In the genomic region with DNA sequence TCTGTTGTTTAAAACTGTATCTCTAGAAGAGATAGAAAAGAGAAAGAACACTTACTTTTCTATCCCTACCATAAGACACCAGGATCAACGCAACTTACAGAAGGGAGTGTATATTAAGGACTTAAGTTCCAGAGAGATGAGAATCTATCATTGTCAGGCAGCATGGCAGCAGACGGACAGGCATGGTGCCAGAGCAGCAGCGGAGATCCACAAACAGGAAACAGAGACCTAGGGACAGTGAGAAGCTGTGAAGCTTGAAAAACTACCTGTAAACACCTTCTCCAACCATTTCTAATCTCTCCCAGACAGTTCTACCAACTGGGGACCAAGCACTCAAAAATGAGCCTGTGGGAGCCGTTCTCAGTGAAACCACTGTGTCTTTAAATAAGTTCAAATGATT, we compare ENCODE assay signal across 27 mouse cellular contexts. TPM values are rescaled to one million over a fixed set of nuclear protein-coding genes. Genes with fewer than 3 reads are reported as not detected.
DNase-seq lines count a peak whose midpoint lies in the region; ATAC-seq and TF ChIP-seq lines count a peak whose summit lies in the region.
"Had no signal": no experiment of that assay in that cellular context is flagged by ENCODE, and none has a peak within 500 bp of the region (broad histone marks: within the 10 kb centered on the region; RNA-seq: fewer than 3 reads in every experiment).

No protein-coding gene starts in this region.

- ATAC-seq in megakaryocyte progenitor cell, adult 5-6 weeks (replicated peaks; ENCODE audit: poor library complexity), result 0 out of 2 replicates have a peak, but pooled peaks have one; percentile 9
- no peak for ATAC-seq in heart, embryonic 12.5 days (ENCODE audit: insufficient number of reproducible peaks, low FRiP score)
- ATAC-seq: forebrain, embryonic 13.5 days; intestine, postnatal 0 days had no signal

- H3K9ac ChIP-seq in heart, embryonic 12.5 days, result no peak overlapping the region
- H3K9ac ChIP-seq: forebrain, embryonic 13.5 days; hindbrain, embryonic 13.5 days; kidney, embryonic 15.5 days; liver, embryonic 14.5 days; neural tube, embryonic 15.5 days had no signal

- no peaks in the 10 kb centered on the region for H3K27me3 ChIP-seq in heart, embryonic 12.5 days (replicated peaks)
- no peaks in the 10 kb centered on the region for H3K27me3 ChIP-seq in kidney, adult 2 months (replicated peaks; ENCODE audit: control insufficient read depth, insufficient read depth, low read length)
- H3K27me3 ChIP-seq: forebrain, embryonic 13.5 days; hindbrain, embryonic 13.5 days; kidney, embryonic 15.5 days; neural tube, embryonic 15.5 days had no signal

- H3K9me3 ChIP-seq in heart, embryonic 12.5 days (replicated peaks), result 0 out of 2 replicates have a peak, but pooled peaks cover 5% of the 10 kb centered on the region
- H3K9me3 ChIP-seq: forebrain, embryonic 13.5 days; heart, embryonic 10.5 days; hindbrain, embryonic 13.5 days; kidney, embryonic 15.5 days; neural tube, embryonic 15.5 days had no signal

- WGBS in heart, embryonic 12.5 days, result 87% methylated on average over 4 of the region's 4 CpGs
- 79% methylated on average over 4 of the region's 4 CpGs for WGBS in kidney, adult 2 months

- TF ChIP-seq POLR2A in kidney, adult 2 months (IDR thresholded peaks at IDR 0.05; ENCODE audit: low read depth, low read length), result no peak

- DNase-seq in cerebellum, adult 11 months, result peak; percentile 64
- no peak for DNase-seq in cerebellum, postnatal 4 days (ENCODE audit: low spot score in 2 of 2)
- peak; percentile 71 for DNase-seq in brain, adult 2 months (ENCODE audit: low read depth, low spot score)
- DNase-seq in cerebellum, adult 9-11 months, result peak; percentile 70
- no peak for DNase-seq in kidney, adult 2 months
- DNase-seq: adrenal gland, postnatal 14 days; gastrocnemius, postnatal 25 days; heart, adult 11 months; heart, postnatal 4 days; kidney, postnatal 25 days; left cerebral cortex, postnatal 4 days; lung, adult 2 months; lung, postnatal 10 days; midbrain, embryonic 14.5 days; retina, postnatal 1 day; right cerebral cortex, postnatal 14 days; thymus, postnatal 4 days had no signal

- H3K4me2 ChIP-seq in heart, embryonic 12.5 days, result no peak overlapping the region
- H3K4me2 ChIP-seq: forebrain, embryonic 13.5 days; hindbrain, embryonic 13.5 days; kidney, embryonic 15.5 days; neural tube, embryonic 15.5 days had no signal

- no peak overlapping the region for H3K27ac ChIP-seq in heart, embryonic 12.5 days (ENCODE audit: poor library complexity, severe bottlenecking)
- H3K27ac ChIP-seq in kidney, adult 2 months (ENCODE audit: insufficient read depth, low read depth, low read length), result no peak overlapping the region
- H3K27ac ChIP-seq: forebrain, embryonic 13.5 days; heart, embryonic 10.5 days; hindbrain, embryonic 13.5 days; kidney, embryonic 15.5 days; liver, embryonic 14.5 days; macrophage; neural tube, embryonic 15.5 days had no signal

- H3K4me3 ChIP-seq in heart, embryonic 12.5 days, result no peak overlapping the region
- no peak overlapping the region for H3K4me3 ChIP-seq in kidney, adult 2 months (ENCODE audit: insufficient read depth, low read depth, low read length)
- H3K4me3 ChIP-seq: forebrain, embryonic 13.5 days; heart, embryonic 10.5 days; hindbrain, embryonic 13.5 days; kidney, embryonic 15.5 days; neural tube, embryonic 15.5 days had no signal

- H3K36me3 ChIP-seq in heart, embryonic 12.5 days, result peaks cover 19% of the 10 kb centered on the region
- no peaks in the 10 kb centered on the region; the same call in 1 of the 2 replicates for H3K36me3 ChIP-seq in kidney, adult 2 months (ENCODE audit: control insufficient read depth, insufficient read depth, low read length)

- no peak for TF ChIP-seq CTCF in kidney, adult 2 months (conservative IDR thresholded peaks at IDR 0.05; ENCODE audit: insufficient read depth, insufficient read length, low read depth, low read length)

- peaks cover 63% of the 10 kb centered on the region for H3K4me1 ChIP-seq in heart, embryonic 12.5 days (replicated peaks)
- no peaks in the 10 kb centered on the region for H3K4me1 ChIP-seq in kidney, adult 2 months (ENCODE audit: control insufficient read depth, insufficient read depth, low read length)
- H3K4me1 ChIP-seq: hindbrain, embryonic 13.5 days; kidney, embryonic 15.5 days had no signal

RNA-seq across cellular contexts. Expression of a gene that starts 11.8 kb away (rescaled TPM):
- 7.0 and 13.5 TPM in 2 replicates for total RNA-seq in megakaryocyte progenitor cell, adult 5-6 weeks (2015)
- 11.1 and 18.0 TPM in 2 replicates for total RNA-seq in megakaryocyte progenitor cell, adult 5-6 weeks (2017)
- 5.4 and 7.0 TPM in 2 replicates for polyA plus RNA-seq in heart, embryonic 12.5 days (2016; fragmentation: Nextera tagmentation; extraction: Ambion mirVana)
- polyA plus RNA-seq in kidney, adult 2 months (2012; rRNA removed), result 7.4 and 9.1 TPM in 2 replicates

RNA-seq across cellular contexts. Expression of a gene that starts 40.6 kb away (rescaled TPM):
- 233 and 245 TPM in 2 replicates for total RNA-seq in megakaryocyte progenitor cell, adult 5-6 weeks (2015)
- 309 and 383 TPM in 2 replicates for total RNA-seq in megakaryocyte progenitor cell, adult 5-6 weeks (2017)
- polyA plus RNA-seq in heart, embryonic 12.5 days (2016; fragmentation: Nextera tagmentation; extraction: Ambion mirVana), result 176 and 193 TPM in 2 replicates
- 399 and 450 TPM in 2 replicates for polyA plus RNA-seq in kidney, adult 2 months (2012; rRNA removed)

Comparison
In these comparisons a context has a peak if more than half of its experiments do, and no peak if none do; other contexts are left out.
1. DNase-seq: peak in cerebellum, adult 11 months (single experiment), brain, adult 2 months (single experiment) and cerebellum, adult 9-11 months (single experiment); none in cerebellum, postnatal 4 days (0 of 2) and kidney, adult 2 months (single experiment).